Mouse (Mus musculus): ENCODE results near the gene Txn2. TPM values are rescaled to one million over a fixed set of nuclear protein-coding genes. Genes with fewer than 3 reads are reported as not detected.

Gene Txn2
- polyA plus RNA-seq, 1 experiment from 2014 or later, result 269 TPM

- ATAC-seq (ENCODE audit: low FRiP score, low TSS enrichment), result no peak
- WGBS, result 75% methylated on average over 5 of the region's 5 CpGs
- H3K4me2 ChIP-seq (replicated peaks; ENCODE audit: low read depth, low read length), result no peak overlapping the region
- H3K9me3 ChIP-seq (ENCODE audit: control insufficient read depth, low read length), result no peaks in the 10 kb centered on the region
- H3K27me3 ChIP-seq (ENCODE audit: control insufficient read depth, insufficient read depth, low read length), result no peaks in the 10 kb centered on the region
- no peak overlapping the region for H3K9ac ChIP-seq (ENCODE audit: low read depth, low read length)
- H3K4me1 ChIP-seq (ENCODE audit: control insufficient read depth, insufficient read depth, low read length), result no peaks in the 10 kb centered on the region
- H3K27ac ChIP-seq (ENCODE audit: low read depth, low read length), result no peak overlapping the region
- no peak overlapping the region for H3K4me3 ChIP-seq (ENCODE audit: low read length)
- peaks cover 2% of the 10 kb centered on the region; the same call in 1 of the 2 replicates for H3K36me3 ChIP-seq (ENCODE audit: control insufficient read depth, insufficient read depth, low read length)
Measured at GRCm38 (mm10) chr15:77938516-77938915, 9.7 kb upstream of the Txn2 start.

GRCm38 (mm10) chr15:77935673-77936375, 7.0 kb upstream of the Txn2 start:
- H3K4me2 ChIP-seq (replicated peaks; ENCODE audit: low read depth, low read length), result no peak overlapping the region
- H3K4me1 ChIP-seq (ENCODE audit: control insufficient read depth, insufficient read depth, low read length), result no peaks in the 10 kb centered on the region
- no peak for ATAC-seq (ENCODE audit: low FRiP score, low TSS enrichment)
- H3K36me3 ChIP-seq (ENCODE audit: control insufficient read depth, insufficient read depth, low read length), result no peaks in the 10 kb centered on the region
- H3K4me3 ChIP-seq (ENCODE audit: low read length), result no peak overlapping the region
- H3K9ac ChIP-seq (ENCODE audit: low read depth, low read length), result no peak overlapping the region
- no peaks in the 10 kb centered on the region for H3K9me3 ChIP-seq (ENCODE audit: control insufficient read depth, low read length)
- no peaks in the 10 kb centered on the region for H3K27me3 ChIP-seq (ENCODE audit: control insufficient read depth, insufficient read depth, low read length)
- WGBS, result 78% methylated on average over 14 of the region's 14 CpGs
- H3K27ac ChIP-seq (ENCODE audit: low read depth, low read length), result no peak overlapping the region

GRCm38 (mm10) chr15:77934968-77935367, 6.2 kb upstream of the Txn2 start:
- H3K27me3 ChIP-seq (ENCODE audit: control insufficient read depth, insufficient read depth, low read length), result no peaks in the 10 kb centered on the region
- no peaks in the 10 kb centered on the region for H3K9me3 ChIP-seq (ENCODE audit: control insufficient read depth, low read length)
- no peak for ATAC-seq (ENCODE audit: low FRiP score, low TSS enrichment)
- no peak overlapping the region for H3K4me2 ChIP-seq (replicated peaks; ENCODE audit: low read depth, low read length)
- H3K27ac ChIP-seq (ENCODE audit: low read depth, low read length), result no peak overlapping the region
- whole genome bisulfite sequencing, result 68% methylated on average over 5 of the region's 5 CpGs
- H3K9ac ChIP-seq (ENCODE audit: low read depth, low read length), result no peak overlapping the region
- H3K36me3 ChIP-seq (ENCODE audit: control insufficient read depth, insufficient read depth, low read length), result no peaks in the 10 kb centered on the region
- no peaks in the 10 kb centered on the region for H3K4me1 ChIP-seq (ENCODE audit: control insufficient read depth, insufficient read depth, low read length)
- H3K4me3 ChIP-seq (ENCODE audit: low read length), result no peak overlapping the region

- no peak overlapping the region for H3K4me2 ChIP-seq (replicated peaks; ENCODE audit: low read depth, low read length)
- no peak for ATAC-seq (ENCODE audit: low FRiP score, low TSS enrichment)
- no peak overlapping the region for H3K27ac ChIP-seq (ENCODE audit: low read depth, low read length)
- no peaks in the 10 kb centered on the region for H3K36me3 ChIP-seq (ENCODE audit: control insufficient read depth, insufficient read depth, low read length)
- 75% methylated on average over 11 of the region's 11 CpGs for WGBS
- H3K4me1 ChIP-seq (ENCODE audit: control insufficient read depth, insufficient read depth, low read length), result peaks cover 3% of the 10 kb centered on the region; the same call in 1 of the 2 replicates
- no peaks in the 10 kb centered on the region for H3K27me3 ChIP-seq (ENCODE audit: control insufficient read depth, insufficient read depth, low read length)
- H3K9me3 ChIP-seq (ENCODE audit: control insufficient read depth, low read length), result no peaks in the 10 kb centered on the region
- H3K9ac ChIP-seq (ENCODE audit: low read depth, low read length), result no peak overlapping the region
- H3K4me3 ChIP-seq (ENCODE audit: low read length), result no peak overlapping the region
Measured at GRCm38 (mm10) chr15:77934326-77934725, 5.5 kb upstream of the Txn2 start.

- H3K9me3 ChIP-seq (ENCODE audit: control insufficient read depth, low read length), result no peaks in the 10 kb centered on the region
- no peaks in the 10 kb centered on the region for H3K27me3 ChIP-seq (ENCODE audit: control insufficient read depth, insufficient read depth, low read length)
- no peaks in the 10 kb centered on the region for H3K36me3 ChIP-seq (ENCODE audit: control insufficient read depth, insufficient read depth, low read length)
- H3K27ac ChIP-seq (ENCODE audit: low read depth, low read length), result no peak overlapping the region
- H3K4me1 ChIP-seq (ENCODE audit: control insufficient read depth, insufficient read depth, low read length), result peaks cover 3% of the 10 kb centered on the region; the same call in 1 of the 2 replicates
- H3K4me3 ChIP-seq (ENCODE audit: low read length), result no peak overlapping the region
- H3K4me2 ChIP-seq (replicated peaks; ENCODE audit: low read depth, low read length), result peak overlapping the region; percentile 4; the same call in 1 of the 2 replicates
- no peak overlapping the region for H3K9ac ChIP-seq (ENCODE audit: low read depth, low read length)
- peak; percentile 48 for ATAC-seq (ENCODE audit: low FRiP score, low TSS enrichment)
- 0% methylated on average over 14 of the region's 14 CpGs for WGBS
Measured at GRCm38 (mm10) chr15:77933770-77934169, 5.0 kb upstream of the Txn2 start.

GRCm38 (mm10) chr15:77933222-77933621, 4.4 kb upstream of the Txn2 start:
- WGBS, result 69% methylated on average over 3 of the region's 3 CpGs
- Histone ChIP-seq H3K4me2 (replicated peaks; ENCODE audit: low read depth, low read length) (no peak overlapping the region), H3K9ac (ENCODE audit: low read depth, low read length) (no peak overlapping the region), H3K27me3 (ENCODE audit: control insufficient read depth, insufficient read depth, low read length) (no peaks in the 10 kb centered on the region), H3K9me3 (ENCODE audit: control insufficient read depth, low read length) (no peaks in the 10 kb centered on the region), H3K27ac (ENCODE audit: low read depth, low read length) (no peak overlapping the region), H3K36me3 (ENCODE audit: control insufficient read depth, insufficient read depth, low read length) (no peaks in the 10 kb centered on the region), H3K4me3 (ENCODE audit: low read length) (no peak overlapping the region), H3K4me1 (ENCODE audit: control insufficient read depth, insufficient read depth, low read length) (peaks cover 3% of the 10 kb centered on the region; the same call in 1 of the 2 replicates)
- ATAC-seq (ENCODE audit: low FRiP score, low TSS enrichment), result no peak

- ATAC-seq (ENCODE audit: low FRiP score, low TSS enrichment), result no peak
- Histone ChIP-seq H3K4me2 (replicated peaks; ENCODE audit: low read depth, low read length) (no peak overlapping the region), H3K9me3 (ENCODE audit: control insufficient read depth, low read length) (no peaks in the 10 kb centered on the region), H3K4me1 (ENCODE audit: control insufficient read depth, insufficient read depth, low read length) (peaks cover 9% of the 10 kb centered on the region), H3K27me3 (ENCODE audit: control insufficient read depth, insufficient read depth, low read length) (no peaks in the 10 kb centered on the region), H3K27ac (ENCODE audit: low read depth, low read length) (no peak overlapping the region), H3K36me3 (ENCODE audit: control insufficient read depth, insufficient read depth, low read length) (peaks cover 8% of the 10 kb centered on the region; the same call in 1 of the 2 replicates), H3K4me3 (ENCODE audit: low read length) (no peak overlapping the region), H3K9ac (ENCODE audit: low read depth, low read length) (no peak overlapping the region)
- WGBS, result 76% methylated on average over 6 of the region's 6 CpGs
Measured at GRCm38 (mm10) chr15:77931689-77932016, 2.8 kb upstream of the Txn2 start.

- WGBS, result 76% methylated on average over 6 of the region's 6 CpGs
- Histone ChIP-seq H3K27ac (ENCODE audit: low read depth, low read length) (no peak overlapping the region), H3K4me3 (ENCODE audit: low read length) (no peak overlapping the region), H3K36me3 (ENCODE audit: control insufficient read depth, insufficient read depth, low read length) (peaks cover 11% of the 10 kb centered on the region; the same call in 1 of the 2 replicates), H3K4me2 (replicated peaks; ENCODE audit: low read depth, low read length) (no peak overlapping the region), H3K4me1 (ENCODE audit: control insufficient read depth, insufficient read depth, low read length) (peaks cover 9% of the 10 kb centered on the region), H3K9ac (ENCODE audit: low read depth, low read length) (no peak overlapping the region), H3K27me3 (ENCODE audit: control insufficient read depth, insufficient read depth, low read length) (no peaks in the 10 kb centered on the region), H3K9me3 (ENCODE audit: control insufficient read depth, low read length) (no peaks in the 10 kb centered on the region)
- no peak for ATAC-seq (ENCODE audit: low FRiP score, low TSS enrichment)
Measured at GRCm38 (mm10) chr15:77930986-77931688, 2.3 kb upstream of the Txn2 start.

- Histone ChIP-seq H3K9ac (ENCODE audit: low read depth, low read length) (peak overlapping the region; percentile 79), H3K27me3 (ENCODE audit: control insufficient read depth, insufficient read depth, low read length) (no peaks in the 10 kb centered on the region), H3K4me3 (ENCODE audit: low read length) (peak overlapping the region; percentile 78), H3K27ac (ENCODE audit: low read depth, low read length) (no peak overlapping the region; the same call in 1 of the 2 replicates), H3K9me3 (ENCODE audit: control insufficient read depth, low read length) (no peaks in the 10 kb centered on the region), H3K4me1 (ENCODE audit: control insufficient read depth, insufficient read depth, low read length) (peaks cover 9% of the 10 kb centered on the region), H3K4me2 (replicated peaks; ENCODE audit: low read depth, low read length) (peak overlapping the region; percentile 81), H3K36me3 (ENCODE audit: control insufficient read depth, insufficient read depth, low read length) (peaks cover 17% of the 10 kb centered on the region)
- 56% methylated on average over 8 of the region's 8 CpGs for WGBS
- no peak for ATAC-seq (ENCODE audit: low FRiP score, low TSS enrichment)
Measured at GRCm38 (mm10) chr15:77929804-77930203, 998 bp upstream of the Txn2 start.
